Mouse (Mus musculus) limb, embryonic 12.5 days (tissue): ENCODE measurements around the gene Mul1. TPM values are rescaled to one million over a fixed set of nuclear protein-coding genes. Genes with fewer than 3 reads are reported as not detected.

ENCODE experiments used
- ATAC-seq: fragments of 200-750 bp; cut with Nextera tagmentation; 2 replicates; pipeline ENCODE4 v1.8.0; 2017; ENCODE audit warnings: low read depth, moderate TSS enrichment; ENCODE audit not compliant: insufficient number of reproducible peaks, insufficient read depth, low FRiP score, low TSS enrichment
- H3K27ac ChIP-seq: fragments of 300-500 bp; sonication (generic); 2 replicates; pipeline ENCODE4 v1.5.1; 2016; ENCODE audit warnings: mild to moderate bottlenecking, moderate library complexity
- H3K27me3 ChIP-seq: fragments of 300-500 bp; sonication (generic); 2 replicates; pipeline ENCODE4 v1.6.1; 2016; ENCODE audit warnings: mild to moderate bottlenecking, moderate library complexity
- H3K36me3 ChIP-seq: fragments of 300-500 bp; sonication (generic); 2 replicates; pipeline ENCODE4 v1.6.1; 2016; ENCODE audit warnings: mild to moderate bottlenecking, moderate library complexity
- H3K4me1 ChIP-seq: fragments of 300-500 bp; sonication (generic); replicated peaks from 2 replicates; pipeline ENCODE4 v1.6.1; 2016
- H3K4me2 ChIP-seq: fragments of 300-500 bp; sonication (generic); 2 replicates; pipeline ENCODE4 v1.6.1; 2016; ENCODE audit warnings: mild to moderate bottlenecking, moderate library complexity
- H3K4me3 ChIP-seq: fragments of 300-500 bp; sonication (generic); replicated peaks from 2 replicates; pipeline ENCODE4 v1.5.1; 2016; ENCODE audit warnings: mild to moderate bottlenecking
- H3K9ac ChIP-seq: fragments of 300-500 bp; sonication (generic); replicated peaks from 2 replicates; pipeline ENCODE4 v1.6.1; 2016; ENCODE audit warnings: mild to moderate bottlenecking, moderate library complexity
- H3K9me3 ChIP-seq: fragments of 300-500 bp; sonication (generic); 2 replicates; pipeline ENCODE4 v1.6.1; 2016; ENCODE audit warnings: mild to moderate bottlenecking, moderate library complexity
- WGBS: fragments of 180-500 bp; shearing (Covaris S2); methylation state at CpG from one replicate; pipeline ENCODE4 v1.1.7; 2016; 5-methylcytosine and 5-hydroxymethylcytosine counted together
- polyA plus RNA-seq: library from polyadenylated mRNA; unstranded; fragments of >200 nt; fragmentation: Nextera tagmentation; extraction: Ambion mirVana; gene quantifications from 2 replicates; pipeline ENCODE4 v1.2.1, GENCODE M21; 2016

Gene Mul1
- polyA plus RNA-seq, 1 experiment from 2014 or later, result 20.8 TPM

DNA sequence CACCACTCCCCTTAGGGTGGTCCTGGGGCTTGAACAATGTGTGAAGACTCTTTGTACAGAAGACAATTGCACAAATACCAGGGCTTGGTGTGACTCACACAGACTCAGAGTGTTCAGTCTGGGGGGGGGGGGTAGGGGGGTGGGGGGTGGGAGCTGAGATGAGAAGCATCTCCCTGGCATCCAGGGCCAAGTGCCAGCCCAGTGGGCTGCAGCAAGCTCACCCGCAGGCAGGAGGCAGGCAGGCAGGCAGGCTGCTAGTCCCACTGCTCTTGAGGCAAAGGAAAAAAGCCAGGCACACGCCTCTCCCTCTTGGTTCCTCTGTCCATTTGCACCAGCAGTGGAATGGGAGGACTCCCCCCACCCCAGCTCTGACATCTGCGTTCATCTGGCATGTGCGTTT, 56.6 kb downstream of the Mul1 start:
- no peak for ATAC-seq

More for the DNA sequence above, 56.6 kb downstream of the Mul1 start:
- H3K4me1 ChIP-seq, result peaks cover 29% of the 10 kb centered on the region
- H3K9me3 ChIP-seq, result no peaks in the 10 kb centered on the region
- H3K27ac ChIP-seq, result no peak overlapping the region
- H3K36me3 ChIP-seq, result no peaks in the 10 kb centered on the region
- peaks cover 9% of the 10 kb centered on the region for H3K27me3 ChIP-seq
- WGBS, result 88% methylated on average over 4 of the region's 4 CpGs
- no peak overlapping the region for H3K9ac ChIP-seq
- H3K4me2 ChIP-seq, result no peak overlapping the region
- H3K4me3 ChIP-seq, result no peak overlapping the region

Other genes with a start within 250 kb of the Mul1 start
- 193 and 207 TPM in 2 replicates for gene Hp1bp3, start 218.4 kb upstream of the Mul1 start, polyA plus RNA-seq
- 0.87 and 1.9 TPM in 2 replicates for gene Sh2d5, start 184.3 kb upstream of the Mul1 start, polyA plus RNA-seq
- 1.0 and 1.3 TPM in 2 replicates for gene Kif17, start 184.2 kb upstream of the Mul1 start, polyA plus RNA-seq
- gene Ddost, start 129.9 kb upstream of the Mul1 start, polyA plus RNA-seq, result 289 and 299 TPM in 2 replicates
- 55.8 and 57.4 TPM in 2 replicates for gene Pink1, start 108.4 kb upstream of the Mul1 start, polyA plus RNA-seq
- gene Cda, start 66.7 kb upstream of the Mul1 start, polyA plus RNA-seq, result 4.0 and 4.2 TPM in 2 replicates
- gene Fam43b, start 38.1 kb upstream of the Mul1 start, polyA plus RNA-seq, result not detected in 2 replicates
- 1.2 and 1.6 TPM in 2 replicates for gene Camk2n1, start 19.6 kb downstream of the Mul1 start, polyA plus RNA-seq
- gene Vwa5b1, start 201.2 kb downstream of the Mul1 start, polyA plus RNA-seq, result 0.15 TPM in 1 of 2 replicates, not detected in the other